Mouse (Mus musculus) intestine, embryonic 16.5 days (tissue): Measurements from ENCODE around the gene Ubxn1. TPM values are rescaled to one million over a fixed set of nuclear protein-coding genes. Genes with fewer than 3 reads are reported as not detected.

Experiments
- ATAC-seq: fragments of 200-750 bp; cut with Nextera tagmentation; 2 replicates; pipeline ENCODE4 v1.8.0; 2017; ENCODE audit warnings: moderate TSS enrichment, moderate library complexity
- H3K27ac ChIP-seq: fragments of 300-500 bp; sonication (generic); 2 replicates; pipeline ENCODE4 v1.5.1; 2014; ENCODE audit warnings: mild to moderate bottlenecking, low read length
- H3K27me3 ChIP-seq: fragments of 300-500 bp; sonication (generic); replicated peaks from 2 replicates; pipeline ENCODE4 v1.6.1; 2014; ENCODE audit warnings: low read length, control low read depth, mixed read lengths; ENCODE audit not compliant: control insufficient read depth, insufficient read depth
- H3K36me3 ChIP-seq: fragments of 300-500 bp; sonication (generic); 2 replicates; pipeline ENCODE4 v1.6.1; 2014; ENCODE audit warnings: low read length, control low read depth; ENCODE audit not compliant: control insufficient read depth, insufficient read depth
- H3K4me1 ChIP-seq: fragments of 300-500 bp; sonication (generic); 2 replicates; pipeline ENCODE4 v1.6.1; 2014; ENCODE audit warnings: low read length, control low read depth, mixed read lengths; ENCODE audit not compliant: control insufficient read depth, insufficient read depth
- H3K4me2 ChIP-seq: fragments of 300-500 bp; sonication (generic); 2 replicates; pipeline ENCODE4 v1.6.1; 2014; ENCODE audit warnings: low read depth, low read length, control low read depth
- H3K4me3 ChIP-seq: fragments of 300-500 bp; sonication (generic); 2 replicates; pipeline ENCODE4 v1.5.1; 2014; ENCODE audit warnings: mild to moderate bottlenecking, low read length
- H3K9ac ChIP-seq: fragments of 300-500 bp; sonication (generic); 2 replicates; pipeline ENCODE4 v1.6.1; 2014; ENCODE audit warnings: low read depth, low read length
- H3K9me3 ChIP-seq: fragments of 300-500 bp; sonication (generic); 2 replicates; pipeline ENCODE4 v1.6.1; 2016; ENCODE audit warnings: low read length, control low read depth; ENCODE audit not compliant: control insufficient read depth
- WGBS: fragments of 180-500 bp; shearing (Covaris S2); extraction: QIAGEN DNeasy Blood & Tissue Kit; methylation state at CpG from one replicate; pipeline ENCODE4 v1.1.7; 2014; 5-methylcytosine and 5-hydroxymethylcytosine counted together
- microRNA-seq: library from miRNA; unstranded; fragments of <30 nt; microRNA quantifications from one replicate; pipeline ENCODE4, GENCODE M21; 2016
- polyA plus RNA-seq: library from polyadenylated mRNA; unstranded; fragments of >200 nt; fragmentation: Nextera tagmentation; extraction: Ambion mirVana; gene quantifications from 2 replicates; pipeline ENCODE4 v1.2.1, GENCODE M21; 2015

Ubxn1 gene
- polyA plus RNA-seq, 1 experiment from 2014 or later = 170 TPM

DNA sequence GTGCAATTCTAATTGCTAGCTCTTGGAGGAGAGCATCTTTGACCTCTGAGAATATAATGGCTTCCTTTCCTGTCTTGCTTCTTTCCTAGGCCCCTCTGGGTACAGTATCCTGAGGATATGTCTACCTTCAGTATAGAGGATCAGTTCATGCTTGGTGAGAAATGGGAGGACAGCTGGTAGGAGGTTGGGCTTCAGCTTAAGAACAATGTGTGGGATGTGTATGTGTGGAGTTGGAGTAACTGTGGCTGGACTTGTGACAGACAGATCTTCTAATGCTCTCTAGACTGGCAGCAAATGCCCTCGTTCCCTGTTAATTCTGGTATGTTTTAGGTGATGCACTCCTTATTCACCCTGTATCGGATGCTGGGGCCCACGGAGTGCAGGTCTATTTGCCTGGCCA, 42.9 kb downstream of the Ubxn1 start:
- no peak for ATAC-seq
- no peaks in the 10 kb centered on the region for H3K27me3 ChIP-seq
- no peak overlapping the region for H3K9ac ChIP-seq
- H3K9me3 ChIP-seq = no peaks in the 10 kb centered on the region
- no peak overlapping the region for H3K27ac ChIP-seq
- no peak overlapping the region for H3K4me2 ChIP-seq
- H3K36me3 ChIP-seq = peaks cover 33% of the 10 kb centered on the region
- H3K4me1 ChIP-seq = no peaks in the 10 kb centered on the region
- 95% methylated on average over 3 of the region's 3 CpGs for WGBS
- H3K4me3 ChIP-seq = no peak overlapping the region

DNA sequence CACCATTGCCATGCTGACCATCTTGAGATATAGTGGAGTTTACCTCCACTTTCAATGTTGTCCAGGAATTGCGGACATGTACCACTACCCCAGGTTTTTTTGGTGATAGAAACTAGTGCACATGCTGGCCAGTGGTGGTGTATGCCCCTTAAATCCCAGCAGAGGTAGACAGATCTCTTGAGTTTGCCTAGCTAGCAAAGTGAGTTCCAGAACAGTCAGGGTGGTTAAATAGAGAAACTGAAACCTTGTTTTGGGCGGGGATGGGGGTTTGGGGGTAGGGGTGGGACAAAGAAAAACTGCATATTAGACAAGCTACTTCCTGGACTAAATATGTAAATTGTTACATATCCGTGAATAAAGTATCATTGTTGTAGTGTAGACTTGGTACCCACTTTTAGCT, 47.7 kb downstream of the Ubxn1 start:
- Histone ChIP-seq H3K36me3 (peaks cover 9% of the 10 kb centered on the region), H3K27me3 (no peaks in the 10 kb centered on the region), H3K4me2 (no peak overlapping the region), H3K4me1 (peaks cover 10% of the 10 kb centered on the region; the same call in 1 of the 2 replicates), H3K9me3 (no peaks in the 10 kb centered on the region), H3K4me3 (no peak overlapping the region), H3K9ac (no peak overlapping the region), H3K27ac (no peak overlapping the region)
- ATAC-seq = no peak
- 91% methylated on average over 3 of the region's 3 CpGs for WGBS

DNA sequence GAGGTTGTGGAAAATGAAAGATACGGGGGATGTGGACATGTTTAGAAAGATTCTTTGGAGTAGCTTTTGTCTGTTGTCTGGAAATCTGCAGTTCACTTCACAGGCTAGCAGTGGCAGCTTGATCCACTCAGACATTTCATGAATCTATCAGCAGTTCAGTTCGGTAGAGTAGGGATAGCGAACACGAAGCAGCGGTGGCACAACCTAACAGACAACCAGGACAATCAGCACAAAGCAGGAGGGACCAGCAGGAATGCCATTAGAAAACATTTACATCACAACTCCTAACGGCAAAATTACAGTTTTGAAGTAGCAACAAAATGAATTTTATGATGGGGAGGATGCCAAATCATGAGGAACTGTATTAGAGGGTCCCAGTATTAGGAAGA, 48.4 kb downstream of the Ubxn1 start:
- Histone ChIP-seq H3K36me3 (peaks cover 2% of the 10 kb centered on the region), H3K9me3 (no peaks in the 10 kb centered on the region), H3K27me3 (no peaks in the 10 kb centered on the region), H3K9ac (peak overlapping the region; percentile 86), H3K27ac (peak overlapping the region; percentile 96), H3K4me3 (peak overlapping the region; percentile 83), H3K4me1 (peaks cover 10% of the 10 kb centered on the region; the same call in 1 of the 2 replicates), H3K4me2 (peak overlapping the region; percentile 75)
- WGBS = 68% methylated on average over 6 of the region's 6 CpGs
- ATAC-seq = no peak

DNA sequence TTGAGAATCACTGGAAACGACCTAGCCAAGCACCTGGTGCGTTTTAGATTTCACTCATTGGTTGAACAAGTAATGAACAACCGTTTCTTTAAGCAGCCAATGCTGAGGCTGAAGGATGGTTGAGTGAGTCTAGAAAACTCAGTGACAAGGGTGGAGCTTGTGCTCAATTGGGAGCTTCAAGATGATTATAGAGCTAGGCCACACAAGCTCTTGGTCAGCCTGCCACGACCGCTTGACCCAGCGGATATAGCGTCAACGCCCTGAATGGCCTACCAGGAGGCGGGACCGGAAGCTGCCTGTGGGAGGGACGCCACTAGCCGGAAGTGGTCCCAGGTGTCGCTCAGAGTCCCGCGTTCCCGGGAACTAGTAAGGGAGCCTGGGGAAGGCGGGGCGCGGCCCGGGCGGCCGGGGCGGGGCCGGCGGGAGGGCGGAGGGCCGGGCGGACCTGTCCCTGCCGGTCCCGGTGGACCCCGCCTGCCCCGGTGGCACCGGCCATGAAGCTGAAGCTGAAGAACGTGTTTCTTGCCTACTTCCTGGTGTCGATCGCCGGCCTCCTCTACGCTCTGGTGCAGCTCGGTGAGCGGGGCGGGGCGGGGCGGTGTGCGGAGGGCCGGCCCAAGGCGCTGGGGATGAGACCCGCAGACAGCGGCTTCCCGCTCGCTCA, 48.9 kb downstream of the Ubxn1 start, which contains the start of gene B3gat3:
TSS of gene B3gat3 (plus strand) at position 302 of the 664 bp plus-strand sequence.
- ATAC-seq = peak; percentile 99
- Histone ChIP-seq H3K9ac (peak within 1 kb of the TSS; percentile 86), H3K27ac (peak within 1 kb of the TSS; percentile 96), H3K4me2 (peak within 1 kb of the TSS; percentile 75), H3K27me3 (no peaks in the 10 kb centered on the region), H3K36me3 (no peaks in the 10 kb centered on the region), H3K4me3 (peak within 1 kb of the TSS; percentile 83), H3K9me3 (no peaks in the 10 kb centered on the region), H3K4me1 (peaks cover 10% of the 10 kb centered on the region; the same call in 1 of the 2 replicates)
- WGBS = 2% methylated on average over 50 of the region's 50 CpGs

DNA sequence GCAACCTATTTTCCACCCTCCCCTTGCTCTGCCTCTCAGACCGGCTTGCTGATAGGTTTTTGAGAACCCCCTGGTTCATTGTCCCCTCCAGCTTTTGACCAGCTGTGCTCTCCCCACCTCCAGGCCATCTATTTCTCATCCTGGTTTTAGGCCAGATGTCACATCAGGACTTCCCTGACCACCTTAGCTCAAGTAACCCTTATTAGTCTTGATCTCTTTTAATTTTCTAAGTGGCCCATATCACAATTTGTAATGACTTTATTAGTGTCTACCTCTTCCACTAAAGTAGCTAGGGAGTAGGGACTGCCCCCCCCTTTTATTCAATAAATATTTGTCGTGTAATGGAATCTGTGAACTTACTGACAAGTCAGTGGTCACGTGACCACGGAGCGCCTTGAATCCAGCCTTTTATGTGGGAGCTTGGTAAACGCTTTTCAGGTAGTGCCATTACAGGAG, 49.6 kb downstream of the Ubxn1 start:
- peak; percentile 11; the same call in 1 of the 2 replicates for ATAC-seq
- H3K4me1 ChIP-seq = peaks cover 10% of the 10 kb centered on the region; the same call in 1 of the 2 replicates
- H3K9me3 ChIP-seq = no peaks in the 10 kb centered on the region
- peak overlapping the region; percentile 75 for H3K4me2 ChIP-seq
- WGBS = 2% methylated on average over 6 of the region's 6 CpGs
- peak overlapping the region; percentile 83 for H3K4me3 ChIP-seq
- H3K27me3 ChIP-seq = no peaks in the 10 kb centered on the region
- H3K36me3 ChIP-seq = no peaks in the 10 kb centered on the region; the same call in 1 of the 2 replicates
- H3K27ac ChIP-seq = peak overlapping the region; percentile 96
- peak overlapping the region; percentile 86 for H3K9ac ChIP-seq

DNA sequence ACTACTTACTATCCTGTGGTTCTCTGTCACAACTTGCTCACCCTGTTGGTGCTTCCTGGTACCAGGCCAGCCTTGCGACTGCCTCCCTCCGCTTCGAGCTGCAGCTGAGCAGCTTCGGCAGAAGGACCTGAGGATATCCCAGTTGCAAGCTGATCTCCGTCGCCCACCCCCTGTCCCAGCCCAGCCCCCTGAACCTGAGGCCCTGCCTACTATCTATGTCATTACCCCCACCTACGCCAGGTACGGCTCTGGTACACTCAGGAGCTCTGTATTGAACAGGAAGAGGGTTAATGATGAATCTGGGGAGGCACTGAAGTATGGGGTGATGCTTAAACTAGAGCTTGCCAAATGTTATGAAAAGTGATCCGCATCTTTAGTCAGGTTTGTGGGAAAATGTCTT, 50.4 kb downstream of the Ubxn1 start:
- ATAC-seq = no peak
- Histone ChIP-seq H3K4me1 (peaks cover 10% of the 10 kb centered on the region; the same call in 1 of the 2 replicates), H3K36me3 (peaks cover 3% of the 10 kb centered on the region), H3K27me3 (no peaks in the 10 kb centered on the region), H3K27ac (no peak overlapping the region), H3K4me3 (no peak overlapping the region), H3K9ac (peak overlapping the region; percentile 43; the same call in 1 of the 2 replicates), H3K9me3 (no peaks in the 10 kb centered on the region), H3K4me2 (peak overlapping the region; percentile 35; the same call in 1 of the 2 replicates)
- 74% methylated on average over 9 of the region's 9 CpGs for WGBS

Small RNA genes lying within 50 kb of the gene (microRNA-seq; reads per million reads assigned to microRNA genes)
- not detected for gene Mir5136

Other genes with a start within 250 kb of the Ubxn1 start
- gene Chrm1, start 207.7 kb upstream of the Ubxn1 start, polyA plus RNA-seq = 1.2 TPM in 2 replicates
- 211 and 225 TPM in 2 replicates for gene Slc3a2, start 148.1 kb upstream of the Ubxn1 start, polyA plus RNA-seq
- 78.1 and 88.7 TPM in 2 replicates for gene Wdr74, start 135.7 kb upstream of the Ubxn1 start, polyA plus RNA-seq
- gene 1700092M07Rik, start 130.8 kb upstream of the Ubxn1 start, polyA plus RNA-seq = 0.91 and 1.6 TPM in 2 replicates
- 120 and 124 TPM in 2 replicates for gene Stx5a, start 130.1 kb upstream of the Ubxn1 start, polyA plus RNA-seq
- 133 and 137 TPM in 2 replicates for gene Nxf1, start 114.4 kb upstream of the Ubxn1 start, polyA plus RNA-seq
- 161 and 164 TPM in 2 replicates for gene Tmem223, start 100.5 kb upstream of the Ubxn1 start, polyA plus RNA-seq
- 110 and 120 TPM in 2 replicates for gene Tmem179b, start 97.0 kb upstream of the Ubxn1 start, polyA plus RNA-seq
- gene Taf6l, start 85.1 kb upstream of the Ubxn1 start, polyA plus RNA-seq = 24.0 and 25.0 TPM in 2 replicates
- 130 and 138 TPM in 2 replicates for gene Polr2g, start 72.9 kb upstream of the Ubxn1 start, polyA plus RNA-seq
- gene Zbtb3, start 68.9 kb upstream of the Ubxn1 start, polyA plus RNA-seq = 3.6 and 4.1 TPM in 2 replicates
- gene Ttc9c, start 52.2 kb upstream of the Ubxn1 start, polyA plus RNA-seq = 36.0 and 44.0 TPM in 2 replicates
- gene Hnrnpul2, start 51.5 kb upstream of the Ubxn1 start, polyA plus RNA-seq = 3.7 and 4.3 TPM in 2 replicates
- gene AC129217.1, start 41.7 kb upstream of the Ubxn1 start, polyA plus RNA-seq = not detected in 2 replicates
- gene Bscl2, start 34.0 kb upstream of the Ubxn1 start, polyA plus RNA-seq = 48.5 and 49.7 TPM in 2 replicates
- gene Gng3, start 32.3 kb upstream of the Ubxn1 start, polyA plus RNA-seq = 13.3 and 14.3 TPM in 2 replicates
- 1.6 and 1.7 TPM in 2 replicates for gene Lrrn4cl, start 20.7 kb upstream of the Ubxn1 start, polyA plus RNA-seq
- gene Uqcc3, start 9.4 kb downstream of the Ubxn1 start, polyA plus RNA-seq = 60.7 and 61.2 TPM in 2 replicates
- 60.7 and 74.8 TPM in 2 replicates for gene Lbhd1, start 12.2 kb downstream of the Ubxn1 start, polyA plus RNA-seq
- gene Gm49403, start 12.4 kb downstream of the Ubxn1 start, polyA plus RNA-seq = not detected in 2 replicates
- gene 1810009A15Rik, start 17.4 kb downstream of the Ubxn1 start, polyA plus RNA-seq = 79.5 and 89.2 TPM in 2 replicates
- gene Gm49416, start 17.4 kb downstream of the Ubxn1 start, polyA plus RNA-seq = not detected in 2 replicates
- 39.2 and 40.9 TPM in 2 replicates for gene Ints5, start 21.5 kb downstream of the Ubxn1 start, polyA plus RNA-seq
- gene Ganab, start 26.6 kb downstream of the Ubxn1 start, polyA plus RNA-seq = 95.7 and 100 TPM in 2 replicates
- 44.0 and 45.4 TPM in 2 replicates for gene B3gat3, start 48.9 kb downstream of the Ubxn1 start, polyA plus RNA-seq
- 3.1 and 3.3 TPM in 2 replicates for gene Rom1, start 57.9 kb downstream of the Ubxn1 start, polyA plus RNA-seq
- gene Eml3, start 58.1 kb downstream of the Ubxn1 start, polyA plus RNA-seq = 22.6 and 23.5 TPM in 2 replicates
- 119 and 130 TPM in 2 replicates for gene Mta2, start 70.4 kb downstream of the Ubxn1 start, polyA plus RNA-seq
- 30.1 and 31.7 TPM in 2 replicates for gene Tut1, start 82.4 kb downstream of the Ubxn1 start, polyA plus RNA-seq
- gene Eef1g, start 95.5 kb downstream of the Ubxn1 start, polyA plus RNA-seq = 392 and 445 TPM in 2 replicates
- gene Ahnak, start 117.8 kb downstream of the Ubxn1 start, polyA plus RNA-seq = 16.5 and 20.8 TPM in 2 replicates
- not detected in 2 replicates for gene Scgb1a1, start 216.5 kb downstream of the Ubxn1 start, polyA plus RNA-seq